In the genomic region with DNA sequence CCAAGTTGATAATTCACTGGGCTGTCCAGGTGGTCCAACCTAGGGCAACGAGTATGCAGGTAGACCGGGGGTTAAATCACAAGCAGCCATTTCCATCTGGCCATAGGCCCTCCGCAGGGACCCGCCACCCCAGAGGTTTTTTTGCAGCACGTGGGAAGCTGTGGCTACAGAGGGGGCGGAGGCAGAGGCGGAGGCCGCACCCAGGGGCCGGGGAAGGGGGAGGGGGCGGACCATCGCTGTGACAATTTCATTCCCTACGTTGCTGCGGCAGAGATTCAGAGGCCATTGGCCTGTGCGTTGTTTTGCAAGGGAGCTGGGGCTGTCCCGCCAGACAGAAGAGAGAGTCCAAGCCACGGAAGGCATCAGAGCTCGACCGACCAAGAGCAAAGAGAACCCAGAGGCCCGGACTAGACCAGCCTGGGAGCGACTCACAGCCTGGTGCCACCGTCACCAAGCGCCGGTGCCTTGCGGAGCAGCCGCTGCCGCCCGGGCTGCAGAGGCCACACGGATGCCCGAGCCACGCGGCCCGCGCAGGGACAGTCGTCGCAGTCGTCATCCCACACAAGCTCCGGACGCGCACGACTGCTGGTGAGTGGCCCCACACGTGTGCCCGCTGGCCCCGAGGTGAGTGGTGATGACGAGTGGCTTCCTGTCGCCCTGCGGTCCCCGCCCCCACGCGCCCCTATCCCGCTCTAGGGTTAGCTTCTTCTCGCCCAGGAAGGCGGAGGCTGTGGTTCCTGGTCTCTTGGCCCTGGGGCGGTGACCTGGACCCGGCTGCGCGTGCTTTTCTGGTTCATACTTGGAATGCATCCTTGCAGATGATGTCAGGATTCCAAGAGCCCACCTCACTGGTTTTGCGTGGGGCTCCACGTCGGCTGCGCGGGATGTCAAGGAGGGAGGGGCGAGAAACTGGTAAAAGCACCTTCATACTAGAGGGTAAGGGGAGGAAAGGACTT, we compare ENCODE assay signal across 7 mouse cellular contexts. TPM values are rescaled to one million over a fixed set of nuclear protein-coding genes. Genes with fewer than 3 reads are reported as not detected.
DNase-seq lines count a peak whose midpoint lies in the region; ATAC-seq and TF ChIP-seq lines count a peak whose summit lies in the region.

A gene (plus strand): TSS at position 222 of the 956 bp plus-strand sequence.

- under 1% methylated on average over 62 of the region's 62 CpGs for WGBS in embryonic facial prominence, embryonic 10.5 days
- under 1% methylated on average over 62 of the region's 62 CpGs for WGBS in limb, embryonic 10.5 days
- WGBS in midbrain, embryonic 11.5 days = under 1% methylated on average over 62 of the region's 62 CpGs
- WGBS in small intestine, adult 2 months = 1% methylated on average over 62 of the region's 62 CpGs

- peak within 1 kb of the TSS; percentile 85 for H3K27ac ChIP-seq in embryonic facial prominence, embryonic 10.5 days (replicated peaks)
- H3K27ac ChIP-seq in limb, embryonic 10.5 days = peak within 1 kb of the TSS; percentile 90
- no peak within 1 kb of the TSS for H3K27ac ChIP-seq in midbrain, embryonic 11.5 days (ENCODE audit: low read depth, low read length)
- peak within 1 kb of the TSS; percentile 61 for H3K27ac ChIP-seq in small intestine, adult 2 months (ENCODE audit: insufficient read depth, low read depth, low read length)

- ATAC-seq in midbrain, embryonic 11.5 days (ENCODE audit: low FRiP score) = peak; percentile 85

- peak within 1 kb of the TSS; percentile 96 for H3K4me2 ChIP-seq in midbrain, embryonic 11.5 days

- peaks cover 41% of the 10 kb centered on the region for H3K4me1 ChIP-seq in embryonic facial prominence, embryonic 10.5 days
- peaks cover 49% of the 10 kb centered on the region for H3K4me1 ChIP-seq in limb, embryonic 10.5 days
- H3K4me1 ChIP-seq in midbrain, embryonic 11.5 days (ENCODE audit: control insufficient read depth, insufficient read depth, low read length) = peaks cover 9% of the 10 kb centered on the region
- peaks cover 2% of the 10 kb centered on the region; the same call in 1 of the 2 replicates for H3K4me1 ChIP-seq in small intestine, adult 2 months (ENCODE audit: control insufficient read depth, insufficient read depth, insufficient read length, low read length)

- no peaks in the 10 kb centered on the region for H3K9me3 ChIP-seq in embryonic facial prominence, embryonic 10.5 days
- H3K9me3 ChIP-seq in limb, embryonic 10.5 days (replicated peaks) = no peaks in the 10 kb centered on the region
- no peaks in the 10 kb centered on the region for H3K9me3 ChIP-seq in midbrain, embryonic 11.5 days (ENCODE audit: control insufficient read depth, low read length)

- TF ChIP-seq CTCF in small intestine, adult 2 months (IDR thresholded peaks at IDR 0.05; ENCODE audit: extremely low read depth, insufficient read length, insufficient replicate concordance, low read depth, low read length) = no peak

- H3K36me3 ChIP-seq in embryonic facial prominence, embryonic 10.5 days (replicated peaks) = no peaks in the 10 kb centered on the region
- H3K36me3 ChIP-seq in limb, embryonic 10.5 days = no peaks in the 10 kb centered on the region
- no peaks in the 10 kb centered on the region for H3K36me3 ChIP-seq in midbrain, embryonic 11.5 days (ENCODE audit: control insufficient read depth, insufficient read depth, low read length)
- H3K36me3 ChIP-seq in small intestine, adult 2 months (ENCODE audit: control insufficient read depth, insufficient read depth, low read length) = no peaks in the 10 kb centered on the region

- peak within 1 kb of the TSS; percentile 83 for H3K4me3 ChIP-seq in embryonic facial prominence, embryonic 10.5 days
- H3K4me3 ChIP-seq in limb, embryonic 10.5 days = peak within 1 kb of the TSS; percentile 80
- peak within 1 kb of the TSS; percentile 57 for H3K4me3 ChIP-seq in midbrain, embryonic 11.5 days (ENCODE audit: low read depth, low read length)
- peak within 1 kb of the TSS; percentile 95 for H3K4me3 ChIP-seq in small intestine, adult 2 months (ENCODE audit: low read depth, low read length)

- peak; percentile 86 for DNase-seq in adrenal gland, postnatal 14 days
- peak; percentile 77 for DNase-seq in embryonic facial prominence, embryonic 10.5 days (ENCODE audit: low spot score)
- DNase-seq in heart, adult 18-20 months = peak; percentile 77
- peak; percentile 65 for DNase-seq in kidney, adult 18-20 months
- DNase-seq in limb, embryonic 10.5 days (ENCODE audit: low spot score) = peak; percentile 78
- peak; percentile 96 for DNase-seq in midbrain, embryonic 11.5 days (ENCODE audit: low spot score, missing footprints)

- peak within 1 kb of the TSS; percentile 68 for H3K9ac ChIP-seq in midbrain, embryonic 11.5 days (ENCODE audit: low read length)

- TF ChIP-seq POLR2A in small intestine, adult 2 months (IDR thresholded peaks at IDR 0.05; ENCODE audit: low read depth, low read length) = peak; percentile 44; the same call in 1 of the 2 replicates

- peaks cover 30% of the 10 kb centered on the region for H3K27me3 ChIP-seq in embryonic facial prominence, embryonic 10.5 days (replicated peaks; ENCODE audit: low read depth, poor library complexity, severe bottlenecking)
- H3K27me3 ChIP-seq in limb, embryonic 10.5 days (ENCODE audit: low read depth, poor library complexity, severe bottlenecking) = 0 out of 2 replicates have a peak, but pooled peaks cover 8% of the 10 kb centered on the region
- H3K27me3 ChIP-seq in midbrain, embryonic 11.5 days (ENCODE audit: control insufficient read depth, insufficient read depth, low read length) = peaks cover 22% of the 10 kb centered on the region
- no peaks in the 10 kb centered on the region for H3K27me3 ChIP-seq in small intestine, adult 2 months (ENCODE audit: control insufficient read depth, insufficient read depth, low read length)

RNA-seq across cellular contexts. Expression of the gene that starts here (rescaled TPM):
- total RNA-seq in adrenal gland, postnatal 14 days (2021) = 5.6 and 8.0 TPM in 2 replicates
- polyA plus RNA-seq in embryonic facial prominence, embryonic 10.5 days (2016; fragmentation: Nextera tagmentation; extraction: Ambion mirVana) = 7.7 and 7.9 TPM in 2 replicates
- 1 to 10 TPM; 3.1 to 3.9 TPM for total RNA-seq in heart, adult 18-20 months (2021)
- 13.8 and 15.7 TPM in 2 replicates for polyA plus RNA-seq in limb, embryonic 10.5 days (2016; fragmentation: Nextera tagmentation; extraction: Ambion mirVana)
- 1.6 and 1.9 TPM in 2 replicates for polyA plus RNA-seq in midbrain, embryonic 11.5 days (2014; fragmentation: Nextera tagmentation; extraction: Ambion mirVana)
- 2.6 and 6.8 TPM in 2 replicates for polyA plus RNA-seq in small intestine, adult 2 months (2012; rRNA removed)
